Mouse (Mus musculus): Measurements from ENCODE around the gene Scgb2b3. TPM values are rescaled to one million over a fixed set of nuclear protein-coding genes. Genes with fewer than 3 reads are reported as not detected.

Scgb2b3 gene
- not detected in 2 replicates for polyA plus RNA-seq (2012; rRNA removed)

DNA sequence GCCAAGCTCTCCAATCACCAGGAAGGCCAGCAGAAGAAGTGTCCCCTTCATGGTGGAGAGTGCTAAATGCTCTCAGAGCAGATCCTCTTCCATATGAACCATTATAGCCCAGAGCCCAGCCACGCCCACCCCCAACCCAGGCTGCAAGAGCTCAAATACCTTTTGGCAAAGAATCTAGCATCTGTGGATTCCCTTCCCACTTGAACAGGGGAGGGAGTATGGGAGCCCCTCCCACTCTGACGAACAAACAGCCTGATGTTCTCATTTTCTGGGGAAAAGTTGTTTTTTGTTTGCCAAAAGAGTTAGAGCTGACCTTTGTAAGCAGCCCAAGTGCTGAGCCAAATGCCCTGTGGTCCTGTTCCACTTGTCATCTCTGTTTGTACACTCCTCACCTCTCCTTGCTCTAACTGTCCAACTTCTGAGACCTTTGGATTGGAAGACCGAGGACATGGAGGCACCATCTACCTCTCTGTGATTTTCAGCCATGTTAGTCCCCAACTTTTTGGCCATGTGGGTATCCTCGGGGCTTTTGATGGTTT, at the start of gene Scgb2b3:
Scgb2b3 (minus strand) TSS at position 51 of the 539 bp plus-strand sequence.
- Histone ChIP-seq H3K27ac (ENCODE audit: insufficient read depth, low read depth, low read length) (no peak within 1 kb of the TSS), H3K4me1 (ENCODE audit: control insufficient read depth, insufficient read depth, insufficient read length, low read length) (no peaks in the 10 kb centered on the region), H3K36me3 (ENCODE audit: control insufficient read depth, insufficient read depth, low read length) (no peaks in the 10 kb centered on the region), H3K4me3 (ENCODE audit: low read depth, low read length) (no peak within 1 kb of the TSS), H3K27me3 (ENCODE audit: control insufficient read depth, insufficient read depth, low read length) (no peaks in the 10 kb centered on the region)
- WGBS = 66% methylated on average over 4 of the region's 4 CpGs
- TF ChIP-seq POLR2A (IDR thresholded peaks at IDR 0.05; ENCODE audit: low read depth, low read length) = no peak
- no peak for TF ChIP-seq CTCF (IDR thresholded peaks at IDR 0.05; ENCODE audit: extremely low read depth, insufficient read length, insufficient replicate concordance, low read depth, low read length)

DNA sequence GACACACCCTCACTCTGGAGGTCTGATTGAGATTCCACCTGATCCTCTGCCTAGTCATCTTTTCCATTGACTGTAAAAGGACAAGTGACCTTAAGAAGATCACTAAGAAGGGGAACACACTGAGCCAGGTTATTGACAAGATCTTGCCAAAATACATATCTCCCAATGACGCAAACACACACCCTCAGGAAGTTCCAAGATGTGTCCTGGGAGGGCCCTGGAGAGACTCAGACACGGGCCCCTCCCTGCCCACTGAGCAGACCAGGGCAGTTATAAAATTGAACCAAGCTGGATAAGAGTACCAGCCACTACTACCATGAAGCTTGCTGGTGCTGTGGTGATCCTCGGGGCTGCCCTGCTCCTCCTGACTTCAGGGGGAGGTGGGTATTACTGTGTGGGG, 13.4 kb upstream of the Scgb2b3 start, which contains the start of gene Scgb1b3:
Scgb1b3 (plus strand) TSS at position 301 of the 400 bp plus-strand sequence.
- H3K36me3 ChIP-seq (ENCODE audit: control insufficient read depth, insufficient read depth, low read length) = no peaks in the 10 kb centered on the region
- H3K27ac ChIP-seq (ENCODE audit: insufficient read depth, low read depth, low read length) = no peak within 1 kb of the TSS
- H3K4me1 ChIP-seq (ENCODE audit: control insufficient read depth, insufficient read depth, insufficient read length, low read length) = no peaks in the 10 kb centered on the region
- 67% methylated on average over 3 of the region's 3 CpGs for WGBS
- no peak within 1 kb of the TSS for H3K4me3 ChIP-seq (ENCODE audit: low read depth, low read length)
- TF ChIP-seq CTCF (IDR thresholded peaks at IDR 0.05; ENCODE audit: extremely low read depth, insufficient read length, insufficient replicate concordance, low read depth, low read length) (no peak), POLR2A (IDR thresholded peaks at IDR 0.05; ENCODE audit: low read depth, low read length) (no peak)
- no peaks in the 10 kb centered on the region for H3K27me3 ChIP-seq (ENCODE audit: control insufficient read depth, insufficient read depth, low read length)

Other genes starting within 250 kb of the Scgb2b3 start
- gene Hpn, start 246.8 kb downstream of the Scgb2b3 start, polyA plus RNA-seq (2012; rRNA removed) = 4.2 and 27.5 TPM in 2 replicates
- gene Scn1b, start 235.1 kb downstream of the Scgb2b3 start, polyA plus RNA-seq (2012; rRNA removed) = 11.1 and 19.6 TPM in 2 replicates
- gene Gramd1a, start 206.2 kb downstream of the Scgb2b3 start, polyA plus RNA-seq (2012; rRNA removed) = 56.4 and 64.9 TPM in 2 replicates
- gene Scgb2b2, start 71.6 kb downstream of the Scgb2b3 start, polyA plus RNA-seq (2012; rRNA removed) = not detected in 2 replicates
- not detected in 2 replicates for gene Scgb1b2, start 70.3 kb downstream of the Scgb2b3 start, polyA plus RNA-seq (2012; rRNA removed)
- gene Scgb1b3, start 13.5 kb upstream of the Scgb2b3 start, polyA plus RNA-seq (2012; rRNA removed) = not detected in 2 replicates